ENCODE assay signal across 8 mouse cellular contexts in genomic region chr13:23744421-23745380, GRCm38 (mm10). TPM values are rescaled to one million over a fixed set of nuclear protein-coding genes. Genes with fewer than 3 reads are reported as not detected.
DNase-seq lines count a peak whose midpoint lies in the region; ATAC-seq and TF ChIP-seq lines count a peak whose summit lies in the region.

No protein-coding gene starts in this region.

- no peak; the same call in 1 of the 2 replicates for ATAC-seq in forebrain, embryonic 14.5 days
- no peak for ATAC-seq in liver, embryonic 14.5 days (ENCODE audit: insufficient read depth)
- ATAC-seq in megakaryocyte-erythroid progenitor cell, adult 5-6 weeks (replicated peaks; ENCODE audit: low FRiP score, low TSS enrichment, poor library complexity, severe bottlenecking): no peak

- peak overlapping the region; percentile 54 for H3K4me2 ChIP-seq in forebrain, embryonic 14.5 days (ENCODE audit: low read length)
- H3K4me2 ChIP-seq in liver, embryonic 14.5 days (ENCODE audit: low read depth): peak overlapping the region; percentile 89

- H3K27ac ChIP-seq in forebrain, embryonic 14.5 days (ENCODE audit: low read depth, low read length): peak overlapping the region; percentile 70; the same call in 1 of the 2 replicates
- H3K27ac ChIP-seq in liver, embryonic 14.5 days: peak overlapping the region; percentile 100
- H3K27ac ChIP-seq in left cerebral cortex, adult 2 months: no peak overlapping the region

- no peak for TF ChIP-seq EP300 in liver, embryonic 14.5 days (IDR thresholded peaks at IDR 0.05; ENCODE audit: low read depth)

- peaks cover 17% of the 10 kb centered on the region for H3K4me1 ChIP-seq in forebrain, embryonic 14.5 days (ENCODE audit: control insufficient read depth, insufficient read depth, low read length)
- peaks cover 22 to 32% of the 10 kb centered on the region in 2 experiments for H3K4me1 ChIP-seq in liver, embryonic 14.5 days (replicated peaks; ENCODE audit: control insufficient read depth in 2 of 2, insufficient read depth in 2 of 2, low read length in 1 of 2)

- H3K4me3 ChIP-seq in forebrain, embryonic 14.5 days (ENCODE audit: low read depth, low read length): peak overlapping the region; percentile 38
- peak overlapping the region; percentile 61 to 67 for H3K4me3 ChIP-seq in liver, embryonic 14.5 days (ENCODE audit: insufficient read depth in 1 of 2, low read depth in 2 of 2, low read length in 2 of 2)
- no peak overlapping the region; the same call in 1 of the 2 replicates for H3K4me3 ChIP-seq in left cerebral cortex, adult 2 months

- H3K27me3 ChIP-seq in forebrain, embryonic 14.5 days (replicated peaks; ENCODE audit: control insufficient read depth, insufficient read depth, low read length): no peaks in the 10 kb centered on the region
- H3K27me3 ChIP-seq in liver, embryonic 14.5 days (ENCODE audit: control insufficient read depth, insufficient read depth, low read length): no peaks in the 10 kb centered on the region

- H3K9ac ChIP-seq in forebrain, embryonic 14.5 days (ENCODE audit: low read length): peak overlapping the region; percentile 61
- H3K9ac ChIP-seq in liver, embryonic 14.5 days (replicated peaks): peak overlapping the region; percentile 95

- under 1% methylated on average over 17 of the region's 36 CpGs for WGBS in forebrain, embryonic 14.5 days
- WGBS in liver, embryonic 14.5 days (ENCODE audit: insufficient replicate concordance): under 1% methylated on average over 13 of the region's 36 CpGs

- no peak for TF ChIP-seq CTCF in liver, embryonic 14.5 days (IDR thresholded peaks at IDR 0.05; ENCODE audit: low read depth)
- no peak for TF ChIP-seq CTCF in left cerebral cortex, adult 2 months (IDR thresholded peaks at IDR 0.05)

- intact Hi-C loops in left cerebral cortex, adult 2 months (cut with DNase I): loop anchor here (10.0 kb wide), 1 partner anchor 310 kb away; no protein-coding TSS in a partner anchor

- no peaks in the 10 kb centered on the region for H3K36me3 ChIP-seq in forebrain, embryonic 14.5 days (ENCODE audit: control insufficient read depth, insufficient read depth, low read length)
- no peaks in the 10 kb centered on the region for H3K36me3 ChIP-seq in liver, embryonic 14.5 days (replicated peaks; ENCODE audit: control insufficient read depth, insufficient read depth, low read depth)

- H3K9me3 ChIP-seq in forebrain, embryonic 14.5 days (replicated peaks; ENCODE audit: control insufficient read depth, low read length): no peaks in the 10 kb centered on the region
- H3K9me3 ChIP-seq in liver, embryonic 14.5 days (ENCODE audit: control insufficient read depth, low read length): no peaks in the 10 kb centered on the region

- DNase-seq in cerebellum, adult 11-12 months: peak; percentile 35
- no peak for DNase-seq in cerebellum, adult 9-11 months
- peak; percentile 77 for DNase-seq in ES-CJ7 (ENCODE audit: low read depth, low spot score)
- DNase-seq in forebrain, embryonic 14.5 days (ENCODE audit: low spot score): no peak
- peak in 1 of 3 experiments; percentile 68 for DNase-seq in liver, embryonic 14.5 days (ENCODE audit: low read depth in 3 of 3, low spot score in 3 of 3)
- DNase-seq in adrenal gland, postnatal 4 days (ENCODE audit: low spot score in 2 of 2): no peak
- no peak for DNase-seq in left cerebral cortex, adult 2 months (ENCODE audit: extremely low spot score in 1 of 2, low spot score in 2 of 2)

RNA-seq across cellular contexts. Expression of gene Hist1h3c, which starts 0.7 kb away (rescaled TPM):
- polyA plus RNA-seq in forebrain, embryonic 14.5 days (2014; fragmentation: Nextera tagmentation; extraction: Ambion mirVana): 2.4 and 5.9 TPM in 2 replicates
- 48.5 and 88.2 TPM in 2 replicates for polyA plus RNA-seq in liver, embryonic 14.5 days (2012; rRNA removed)
- 3.6 and 5.7 TPM in 2 replicates for polyA plus RNA-seq in liver, embryonic 14.5 days (2014; fragmentation: Nextera tagmentation; extraction: Ambion mirVana)
- total RNA-seq in megakaryocyte-erythroid progenitor cell, adult 5-6 weeks (2014; fragmentation: Nextera tagmentation): 81.7 and 130 TPM in 2 replicates
- total RNA-seq in megakaryocyte-erythroid progenitor cell, adult 5-6 weeks (2017): 369 and 555 TPM in 2 replicates
- 100 to 1,000 TPM; 224 to 252 TPM for total RNA-seq in adrenal gland, postnatal 4 days (2021)
- 1 to 10 TPM; 1.0 to 1.3 TPM for total RNA-seq in left cerebral cortex, adult 2 months (2021)

RNA-seq across cellular contexts. Expression of gene Hist1h2bb, which starts 1.8 kb away (rescaled TPM):
- 1.3 and 1.5 TPM in 2 replicates for polyA plus RNA-seq in forebrain, embryonic 14.5 days (2014; fragmentation: Nextera tagmentation; extraction: Ambion mirVana)
- 20.0 and 34.0 TPM in 2 replicates for polyA plus RNA-seq in liver, embryonic 14.5 days (2012; rRNA removed)
- 2.6 and 3.5 TPM in 2 replicates for polyA plus RNA-seq in liver, embryonic 14.5 days (2014; fragmentation: Nextera tagmentation; extraction: Ambion mirVana)
- total RNA-seq in megakaryocyte-erythroid progenitor cell, adult 5-6 weeks (2014; fragmentation: Nextera tagmentation): 322 and 625 TPM in 2 replicates
- 4,065 and 6,565 TPM in 2 replicates for total RNA-seq in megakaryocyte-erythroid progenitor cell, adult 5-6 weeks (2017)
- total RNA-seq in adrenal gland, postnatal 4 days (2021): 100 to 1,000 TPM; 268 to 325 TPM
- total RNA-seq in left cerebral cortex, adult 2 months (2021): 10 to 100 TPM; 12.3 to 19.0 TPM

RNA-seq across cellular contexts. Expression of gene Hist1h1c, which starts 6.1 kb away (rescaled TPM):
- 16.9 and 25.2 TPM in 2 replicates for polyA plus RNA-seq in forebrain, embryonic 14.5 days (2014; fragmentation: Nextera tagmentation; extraction: Ambion mirVana)
- 37.4 and 46.8 TPM in 2 replicates for polyA plus RNA-seq in liver, embryonic 14.5 days (2012; rRNA removed)
- 72.5 and 86.6 TPM in 2 replicates for polyA plus RNA-seq in liver, embryonic 14.5 days (2014; fragmentation: Nextera tagmentation; extraction: Ambion mirVana)
- 152 and 164 TPM in 2 replicates for total RNA-seq in megakaryocyte-erythroid progenitor cell, adult 5-6 weeks (2014; fragmentation: Nextera tagmentation)
- total RNA-seq in megakaryocyte-erythroid progenitor cell, adult 5-6 weeks (2017): 474 and 577 TPM in 2 replicates
- 100 to 1,000 TPM; 583 to 655 TPM for total RNA-seq in adrenal gland, postnatal 4 days (2021)
- total RNA-seq in left cerebral cortex, adult 2 months (2021): 10 to 100 TPM; 53.4 to 53.7 TPM

RNA-seq across cellular contexts. Expression of gene Hist1h2ab, which starts 6.2 kb away (rescaled TPM):
- polyA plus RNA-seq in forebrain, embryonic 14.5 days (2014; fragmentation: Nextera tagmentation; extraction: Ambion mirVana): 27.8 and 49.2 TPM in 2 replicates
- polyA plus RNA-seq in liver, embryonic 14.5 days (2012; rRNA removed): 45.2 and 45.3 TPM in 2 replicates
- polyA plus RNA-seq in liver, embryonic 14.5 days (2014; fragmentation: Nextera tagmentation; extraction: Ambion mirVana): 70.4 and 74.8 TPM in 2 replicates
- 69.7 and 80.3 TPM in 2 replicates for total RNA-seq in megakaryocyte-erythroid progenitor cell, adult 5-6 weeks (2014; fragmentation: Nextera tagmentation)
- 1,316 and 2,308 TPM in 2 replicates for total RNA-seq in megakaryocyte-erythroid progenitor cell, adult 5-6 weeks (2017)
- 100 to 1,000 TPM; 457 to 545 TPM for total RNA-seq in adrenal gland, postnatal 4 days (2021)
- total RNA-seq in left cerebral cortex, adult 2 months (2021): 10 to 100 TPM; 19.9 to 21.0 TPM

RNA-seq across cellular contexts. Expression of gene Hist1h3b, which starts 7.4 kb away (rescaled TPM):
- 2.3 and 9.6 TPM in 2 replicates for polyA plus RNA-seq in forebrain, embryonic 14.5 days (2014; fragmentation: Nextera tagmentation; extraction: Ambion mirVana)
- 40.0 and 45.7 TPM in 2 replicates for polyA plus RNA-seq in liver, embryonic 14.5 days (2012; rRNA removed)
- polyA plus RNA-seq in liver, embryonic 14.5 days (2014; fragmentation: Nextera tagmentation; extraction: Ambion mirVana): 8.9 and 11.4 TPM in 2 replicates
- 324 and 486 TPM in 2 replicates for total RNA-seq in megakaryocyte-erythroid progenitor cell, adult 5-6 weeks (2014; fragmentation: Nextera tagmentation)
- total RNA-seq in megakaryocyte-erythroid progenitor cell, adult 5-6 weeks (2017): 276 and 731 TPM in 2 replicates
- total RNA-seq in adrenal gland, postnatal 4 days (2021): 100 to 1,000 TPM; 526 to 670 TPM
- total RNA-seq in left cerebral cortex, adult 2 months (2021): 1 to 10 TPM; 6.6 to 7.5 TPM

Comparison
In these comparisons a context has a peak if more than half of its experiments do, and no peak if none do; other contexts are left out.
1. DNase-seq: peak in cerebellum, adult 11-12 months (single experiment) and ES-CJ7 (single experiment); none in cerebellum, adult 9-11 months (single experiment), forebrain, embryonic 14.5 days (single experiment), adrenal gland, postnatal 4 days (0 of 2) and left cerebral cortex, adult 2 months (0 of 2).
2. RNA of gene Hist1h3c, which starts 0.7 kb away (total RNA-seq): 81.7 to 555 TPM in megakaryocyte-erythroid progenitor cell, adult 5-6 weeks and 224 to 252 TPM in adrenal gland, postnatal 4 days; 1.0 to 1.3 TPM in left cerebral cortex, adult 2 months; every median in the first group is over 10 times any median in the second.
3. RNA of gene Hist1h2bb, which starts 1.8 kb away (total RNA-seq): 322 to 6,565 TPM in megakaryocyte-erythroid progenitor cell, adult 5-6 weeks and 268 to 325 TPM in adrenal gland, postnatal 4 days; 12.3 to 19.0 TPM in left cerebral cortex, adult 2 months; every median in the first group is over 10 times any median in the second.